Comparison of ENCODE assay signal across 8 mouse cellular contexts in the genomic region with DNA sequence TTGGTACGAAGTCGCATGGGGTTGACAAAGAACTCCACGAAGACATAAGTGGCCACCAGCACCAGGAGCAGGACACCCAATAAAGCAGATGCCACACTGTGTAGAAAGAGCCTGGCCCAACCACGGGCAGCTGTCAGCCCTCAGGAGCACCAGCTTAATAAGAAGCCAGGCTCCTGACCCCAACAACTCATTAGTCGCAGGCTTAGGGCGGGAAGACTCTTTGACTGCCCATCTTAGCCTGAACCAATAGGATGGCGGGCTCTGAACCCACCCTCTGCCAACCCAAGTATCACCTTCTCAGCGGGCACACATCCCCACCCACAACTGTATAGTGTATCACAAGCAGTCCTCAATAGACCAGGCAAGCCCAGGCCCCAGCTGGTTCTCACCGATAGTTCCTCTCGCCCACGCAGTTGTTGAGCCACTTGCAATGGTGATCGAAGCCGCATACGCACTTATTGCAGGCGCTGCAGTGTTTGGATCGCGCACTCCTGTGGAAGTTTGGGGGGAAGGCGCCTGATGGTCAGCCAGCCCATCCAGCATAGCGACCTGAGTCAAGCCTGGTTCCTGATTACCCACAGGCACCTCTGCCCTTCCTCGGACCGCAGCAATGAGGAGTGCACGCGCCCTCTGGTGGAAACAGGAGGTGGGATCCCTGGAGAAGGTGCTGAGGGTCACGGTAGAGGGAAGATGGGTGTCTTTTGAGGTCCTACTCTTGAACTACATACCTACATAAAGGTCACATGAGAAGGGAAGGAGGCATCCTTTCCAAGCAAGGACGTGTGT. TPM values are rescaled to one million over a fixed set of nuclear protein-coding genes. Genes with fewer than 3 reads are reported as not detected.
DNase-seq lines count a peak whose midpoint lies in the region; ATAC-seq and TF ChIP-seq lines count a peak whose summit lies in the region.

No protein-coding gene starts in this region.

- H3K79me3 ChIP-seq in C2C12 (ENCODE audit: low read depth) = no peaks in the 10 kb centered on the region

- H3K4me1 ChIP-seq in heart, embryonic 10.5 days = peaks cover 75% of the 10 kb centered on the region
- peaks cover 64% of the 10 kb centered on the region for H3K4me1 ChIP-seq in heart, embryonic 12.5 days (replicated peaks)
- H3K4me1 ChIP-seq in neural tube, embryonic 13.5 days (replicated peaks) = peaks cover 54% of the 10 kb centered on the region

- no peaks in the 10 kb centered on the region for H3K79me2 ChIP-seq in C2C12 (ENCODE audit: control insufficient read depth, insufficient read depth)

- H3K4me3 ChIP-seq in heart, embryonic 10.5 days = 0 out of 2 replicates have a peak overlapping the region, but pooled peaks have one; percentile 19
- H3K4me3 ChIP-seq in heart, embryonic 12.5 days = no peak overlapping the region
- no peak overlapping the region for H3K4me3 ChIP-seq in C2C12 (ENCODE audit: insufficient read depth, poor library complexity, severe bottlenecking)
- no peak overlapping the region for H3K4me3 ChIP-seq in neural tube, embryonic 13.5 days

- no peak for DNase-seq in heart, embryonic 10.5 days (ENCODE audit: low spot score)
- DNase-seq in c-Kit-positive CD71-positive TER-119-positive erythroid progenitor cells, embryonic 14.5 days (ENCODE audit: low spot score) = peak; percentile 56
- DNase-seq in gastrocnemius, postnatal 14 days = peak; percentile 75
- DNase-seq in liver = peak; percentile 70

- TF ChIP-seq CTCF in C2C12 (IDR thresholded peaks at IDR 0.05; ENCODE audit: control insufficient read depth, insufficient read depth, insufficient read length) = peak; percentile 93

- intact Hi-C loops in gastrocnemius, postnatal 14 days (cut with DNase I; ENCODE audit: low total_unique reads) = loop anchor here (5.0 kb wide), 2 partner anchors 40 to 115 kb away; no protein-coding TSS in a partner anchor

- H3K27me3 ChIP-seq in heart, embryonic 10.5 days (ENCODE audit: insufficient read depth, poor library complexity, severe bottlenecking) = peaks cover 39% of the 10 kb centered on the region
- H3K27me3 ChIP-seq in heart, embryonic 12.5 days (replicated peaks) = peaks cover 28% of the 10 kb centered on the region
- H3K27me3 ChIP-seq in C2C12 (ENCODE audit: control insufficient read depth, insufficient read depth, insufficient read length) = no peaks in the 10 kb centered on the region
- H3K27me3 ChIP-seq in neural tube, embryonic 13.5 days = peaks cover 15% of the 10 kb centered on the region; the same call in 1 of the 2 replicates

- no peak overlapping the region for H3K9ac ChIP-seq in heart, embryonic 12.5 days
- peak overlapping the region; percentile 34; the same call in 1 of the 2 replicates for H3K9ac ChIP-seq in neural tube, embryonic 13.5 days

- H3K27ac ChIP-seq in heart, embryonic 10.5 days = peak overlapping the region; percentile 54
- H3K27ac ChIP-seq in heart, embryonic 12.5 days (ENCODE audit: poor library complexity, severe bottlenecking) = no peak overlapping the region
- H3K27ac ChIP-seq in neural tube, embryonic 13.5 days (replicated peaks) = no peak overlapping the region

- H3K4me2 ChIP-seq in heart, embryonic 12.5 days = no peak overlapping the region
- H3K4me2 ChIP-seq in neural tube, embryonic 13.5 days = 0 out of 2 replicates have a peak overlapping the region, but pooled peaks have one; percentile 20

- no peak for ATAC-seq in heart, embryonic 12.5 days (ENCODE audit: insufficient number of reproducible peaks, low FRiP score)
- no peak for ATAC-seq in neural tube, embryonic 13.5 days (ENCODE audit: low read depth)
- no peak for ATAC-seq in frontal cortex, adult (ENCODE audit: low TSS enrichment)

- H3ac ChIP-seq in C2C12 (ENCODE audit: control insufficient read depth, insufficient read length, low read depth) = no peak overlapping the region

- H3K36me3 ChIP-seq in heart, embryonic 10.5 days = 0 out of 2 replicates have a peak, but pooled peaks cover 10% of the 10 kb centered on the region
- H3K36me3 ChIP-seq in heart, embryonic 12.5 days = peaks cover 15% of the 10 kb centered on the region
- peaks cover 31% of the 10 kb centered on the region for H3K36me3 ChIP-seq in C2C12 (ENCODE audit: control insufficient read depth, insufficient read depth)
- peaks cover 15% of the 10 kb centered on the region for H3K36me3 ChIP-seq in neural tube, embryonic 13.5 days

- WGBS in heart, embryonic 10.5 days = 40% methylated on average over 25 of the region's 25 CpGs
- 41% methylated on average over 25 of the region's 25 CpGs for WGBS in heart, embryonic 12.5 days
- WGBS in neural tube, embryonic 13.5 days = 40% methylated on average over 25 of the region's 25 CpGs

- H3K9me3 ChIP-seq in heart, embryonic 10.5 days = no peaks in the 10 kb centered on the region
- H3K9me3 ChIP-seq in heart, embryonic 12.5 days (replicated peaks) = no peaks in the 10 kb centered on the region
- no peaks in the 10 kb centered on the region for H3K9me3 ChIP-seq in neural tube, embryonic 13.5 days

TF ChIP-seq in C2C12, 6 proteins besides CTCF, POLR2A, EP300 and RAD21:
- TF ChIP-seq USF1 (IDR thresholded peaks at IDR 0.05; ENCODE audit: low read depth) = no peak
- TF ChIP-seq MYOD1 (IDR thresholded peaks at IDR 0.05; ENCODE audit: control insufficient read depth, insufficient read length, low read depth) = no peak
- no peak for TF ChIP-seq MYOG (IDR thresholded peaks at IDR 0.05; ENCODE audit: control insufficient read depth, extremely low read depth, insufficient read length)
- no peak for TF ChIP-seq CEBPB (IDR thresholded peaks at IDR 0.05; ENCODE audit: low read depth)
- no peak for TF ChIP-seq MAX (IDR thresholded peaks at IDR 0.05)
- no peak for TF ChIP-seq FOSL1 (IDR thresholded peaks at IDR 0.05; ENCODE audit: insufficient read depth, low read length, poor library complexity, severe bottlenecking)

RNA-seq across cellular contexts. Expression of a gene that starts 5.5 kb away (rescaled TPM):
- 25.5 and 28.4 TPM in 2 replicates for polyA plus RNA-seq in heart, embryonic 10.5 days (2016; fragmentation: Nextera tagmentation; extraction: Ambion mirVana)
- 13.8 and 14.4 TPM in 2 replicates for polyA plus RNA-seq in heart, embryonic 12.5 days (2016; fragmentation: Nextera tagmentation; extraction: Ambion mirVana)
- polyA plus RNA-seq in C2C12 (2012; fragmentation: generic; extraction: Trizol) = 219 TPM
- 100 to 1,000 TPM; 191 to 254 TPM for total RNA-seq in gastrocnemius, postnatal 14 days (2021)
- polyA plus RNA-seq in neural tube, embryonic 13.5 days (2015; fragmentation: Nextera tagmentation; extraction: Ambion mirVana) = 239 and 296 TPM in 2 replicates

RNA-seq across cellular contexts. Expression of a gene that starts 19.9 kb away (rescaled TPM):
- 16.1 and 21.6 TPM in 2 replicates for polyA plus RNA-seq in heart, embryonic 10.5 days (2016; fragmentation: Nextera tagmentation; extraction: Ambion mirVana)
- polyA plus RNA-seq in heart, embryonic 12.5 days (2016; fragmentation: Nextera tagmentation; extraction: Ambion mirVana) = 23.1 and 23.3 TPM in 2 replicates
- 8.8 TPM for polyA plus RNA-seq in C2C12 (2012; fragmentation: generic; extraction: Trizol)
- 10 to 100 TPM; 10.1 to 11.2 TPM for total RNA-seq in gastrocnemius, postnatal 14 days (2021)
- 27.8 and 31.9 TPM in 2 replicates for polyA plus RNA-seq in neural tube, embryonic 13.5 days (2015; fragmentation: Nextera tagmentation; extraction: Ambion mirVana)

RNA-seq across cellular contexts. Expression of a gene that starts 41.7 kb away (rescaled TPM):
- polyA plus RNA-seq in heart, embryonic 10.5 days (2016; fragmentation: Nextera tagmentation; extraction: Ambion mirVana) = 14.8 and 37.5 TPM in 2 replicates
- 1.7 and 1.9 TPM in 2 replicates for polyA plus RNA-seq in heart, embryonic 12.5 days (2016; fragmentation: Nextera tagmentation; extraction: Ambion mirVana)
- polyA plus RNA-seq in C2C12 (2012; fragmentation: generic; extraction: Trizol) = 0.11 TPM
- total RNA-seq in gastrocnemius, postnatal 14 days (2021) = 1 to 10 TPM; 1.9 to 2.1 TPM
- 5.4 and 5.5 TPM in 2 replicates for polyA plus RNA-seq in neural tube, embryonic 13.5 days (2015; fragmentation: Nextera tagmentation; extraction: Ambion mirVana)
